Mouse (Mus musculus) kidney, postnatal 0 days (tissue): Measurements from ENCODE around the gene Blm. TPM values are rescaled to one million over a fixed set of nuclear protein-coding genes. Genes with fewer than 3 reads are reported as not detected.
A peak's percentile ranks its signal among the peaks of the same experiment; 100 is the strongest.

Source experiments
- ATAC-seq: fragments of 200-750 bp; cut with Nextera tagmentation; replicated peaks from 2 replicates; pipeline ENCODE4 v1.8.0; 2017; ENCODE audit warnings: low read depth, moderate number of reproducible peaks, moderate TSS enrichment, moderate library complexity; ENCODE audit not compliant: low FRiP score
- DNase-seq: peaks from one replicate; pipeline ENCODE4 v3.0.0-alpha.2; 2016; ENCODE audit warnings: low spot score
- H3K27ac ChIP-seq: fragments of 300-500 bp; sonication (generic); 2 replicates; pipeline ENCODE4 v1.5.1; 2014; ENCODE audit warnings: mild to moderate bottlenecking
- H3K27me3 ChIP-seq: fragments of 300-500 bp; sonication (generic); 2 replicates; pipeline ENCODE4 v1.6.1; 2014; ENCODE audit warnings: low read length, mixed read lengths; ENCODE audit not compliant: insufficient read depth
- H3K36me3 ChIP-seq: fragments of 300-500 bp; sonication (generic); 2 replicates; pipeline ENCODE4 v1.6.1; 2014; ENCODE audit warnings: low read length, mixed read lengths; ENCODE audit not compliant: insufficient read depth
- H3K4me1 ChIP-seq: fragments of 300-500 bp; sonication (generic); replicated peaks from 2 replicates; pipeline ENCODE4 v1.6.1; 2014; ENCODE audit warnings: antibody characterized with exemption, low read length, mixed read lengths; ENCODE audit not compliant: insufficient read depth
- H3K4me2 ChIP-seq: fragments of 300-500 bp; sonication (generic); 2 replicates; pipeline ENCODE4 v1.6.1; 2014; ENCODE audit warnings: mild to moderate bottlenecking, low read length, moderate library complexity, mixed read lengths
- H3K4me3 ChIP-seq: fragments of 300-500 bp; sonication (generic); replicated peaks from 2 replicates; pipeline ENCODE4 v1.5.1; 2014; ENCODE audit warnings: low read depth, low read length
- H3K9ac ChIP-seq: fragments of 300-500 bp; sonication (generic); 2 replicates; pipeline ENCODE4 v1.6.1; 2014; ENCODE audit warnings: low read depth, low read length
- H3K9me3 ChIP-seq: fragments of 300-500 bp; sonication (generic); replicated peaks from 2 replicates; pipeline ENCODE4 v1.6.1; 2016; ENCODE audit warnings: low read length, inconsistent platforms, mixed read lengths
- CTCF ChIP-seq: IDR thresholded peaks from 2 replicates; pipeline ENCODE4 v1.5.1; 2016; ENCODE audit warnings: antibody characterized with exemption, low read depth, mild to moderate bottlenecking, moderate library complexity
- WGBS: fragments of 180-500 bp; shearing (Covaris S2); extraction: QIAGEN DNeasy Blood & Tissue Kit; methylation state at CpG from one replicate; pipeline ENCODE4 v1.1.7; 2014; 5-methylcytosine and 5-hydroxymethylcytosine counted together
- polyA plus RNA-seq: library from polyadenylated mRNA; unstranded; fragments of >200 nt; fragmentation: Nextera tagmentation; extraction: Ambion mirVana; gene quantifications from 2 replicates; pipeline ENCODE4 v1.2.1, GENCODE M21; 2015

The Blm gene
- polyA plus RNA-seq, 1 experiment from 2014 or later: 6.7 TPM

GRCm38 (mm10) chr7:80439789-80440488 lies 95.0 kb downstream of the Blm start:
- Histone ChIP-seq H3K9ac (no peak overlapping the region), H3K27ac (no peak overlapping the region)
- no peak for ATAC-seq

GRCm38 (mm10) chr7:80439032-80439760 lies 95.7 kb downstream of the Blm start:
- no peaks in the 10 kb centered on the region for H3K36me3 ChIP-seq
- H3K4me2 ChIP-seq: peak overlapping the region; percentile 37
- 0 out of 2 replicates have a peak overlapping the region, but pooled peaks have one; percentile 25 for H3K27ac ChIP-seq
- H3K9me3 ChIP-seq: no peaks in the 10 kb centered on the region
- peaks cover 8% of the 10 kb centered on the region for H3K4me1 ChIP-seq
- WGBS: 15% methylated on average over 15 of the region's 15 CpGs
- TF ChIP-seq CTCF: no peak
- H3K27me3 ChIP-seq: no peaks in the 10 kb centered on the region
- ATAC-seq (peak; percentile 31; the same call in 1 of the 2 replicates), DNase-seq (peak; percentile 61)
- H3K4me3 ChIP-seq: no peak overlapping the region
- H3K9ac ChIP-seq: peak overlapping the region; percentile 24; the same call in 1 of the 2 replicates

More at GRCm38 (mm10) chr7:80439789-80440488, 95.0 kb downstream of the Blm start:
- no peaks in the 10 kb centered on the region for H3K27me3 ChIP-seq
- no peak overlapping the region for H3K4me2 ChIP-seq
- no peaks in the 10 kb centered on the region for H3K9me3 ChIP-seq
- TF ChIP-seq CTCF: no peak
- WGBS: 50% methylated on average over 10 of the region's 10 CpGs
- no peak overlapping the region for H3K4me3 ChIP-seq
- no peak for DNase-seq
- no peaks in the 10 kb centered on the region for H3K36me3 ChIP-seq
- H3K4me1 ChIP-seq: peaks cover 8% of the 10 kb centered on the region

- no peak for TF ChIP-seq CTCF
Observed at GRCm38 (mm10) chr7:80436571-80436970, 98.3 kb downstream of the Blm start.

GRCm38 (mm10) chr7:80435594-80435993 lies 99.3 kb downstream of the Blm start:
- 66% methylated on average over 3 of the region's 3 CpGs for WGBS
- DNase-seq (no peak), ATAC-seq (no peak)
- H3K4me2 ChIP-seq: no peak overlapping the region
- H3K4me3 ChIP-seq: no peak overlapping the region
- no peak for TF ChIP-seq CTCF
- H3K4me1 ChIP-seq: peaks cover 8% of the 10 kb centered on the region
- no peaks in the 10 kb centered on the region for H3K36me3 ChIP-seq
- H3K27me3 ChIP-seq: no peaks in the 10 kb centered on the region
- H3K9ac ChIP-seq: no peak overlapping the region
- H3K27ac ChIP-seq: no peak overlapping the region
- no peaks in the 10 kb centered on the region for H3K9me3 ChIP-seq

More at GRCm38 (mm10) chr7:80436571-80436970, 98.3 kb downstream of the Blm start:
- Histone ChIP-seq H3K27ac (no peak overlapping the region), H3K9me3 (no peaks in the 10 kb centered on the region), H3K27me3 (no peaks in the 10 kb centered on the region), H3K4me2 (no peak overlapping the region), H3K9ac (no peak overlapping the region), H3K4me3 (no peak overlapping the region), H3K36me3 (no peaks in the 10 kb centered on the region), H3K4me1 (peaks cover 8% of the 10 kb centered on the region)
- ATAC-seq: no peak
- 78% methylated on average over 7 of the region's 7 CpGs for WGBS
- DNase-seq: no peak

GRCm38 (mm10) chr7:80429661-80430060 lies 105.3 kb downstream of the Blm start:
- DNase-seq (no peak), ATAC-seq (no peak)
- Histone ChIP-seq H3K27me3 (no peaks in the 10 kb centered on the region), H3K4me3 (no peak overlapping the region), H3K4me2 (no peak overlapping the region), H3K9ac (no peak overlapping the region), H3K9me3 (no peaks in the 10 kb centered on the region), H3K4me1 (no peaks in the 10 kb centered on the region), H3K36me3 (no peaks in the 10 kb centered on the region), H3K27ac (no peak overlapping the region)
- no peak for TF ChIP-seq CTCF
- 65% methylated on average over 12 of the region's 12 CpGs for WGBS

GRCm38 (mm10) chr7:80427730-80428129 lies 107.2 kb downstream of the Blm start:
- DNase-seq (no peak), ATAC-seq (no peak)
- H3K4me3 ChIP-seq: no peak overlapping the region
- H3K4me1 ChIP-seq: no peaks in the 10 kb centered on the region
- no peak overlapping the region for H3K4me2 ChIP-seq
- H3K9ac ChIP-seq: no peak overlapping the region
- 85% methylated on average over 5 of the region's 5 CpGs for WGBS
- no peaks in the 10 kb centered on the region for H3K36me3 ChIP-seq
- no peaks in the 10 kb centered on the region for H3K27me3 ChIP-seq
- H3K9me3 ChIP-seq: no peaks in the 10 kb centered on the region
- no peak overlapping the region for H3K27ac ChIP-seq
- TF ChIP-seq CTCF: no peak
